Mouse (Mus musculus): ENCODE data around the gene Gm20388.

- TF ChIP-seq CTCF (IDR thresholded peaks at IDR 0.05; ENCODE audit: low read depth, low read length) (no peak), POLR2A (IDR thresholded peaks at IDR 0.05; ENCODE audit: insufficient read depth, low read length) (no peak)
These were observed 2396.2 kb downstream of the Gm20388 start for GRCm38 (mm10) chr8:122306660-122307399.

Data from ES-Bruce4 (cell line).